Mouse (Mus musculus) MEL (cell line): ENCODE results near the gene Adtrp. TPM values are rescaled to one million over a fixed set of nuclear protein-coding genes. Genes with fewer than 3 reads are reported as not detected.

Experiments
- DNase-seq: peaks from one replicate; pipeline ENCODE4 v3.0.0; 2011; ENCODE audit warnings: low read depth, low spot score
- H3K27ac ChIP-seq: 2 replicates; pipeline ENCODE4 v1.5.1; 2012; ENCODE audit warnings: low read depth, mild to moderate bottlenecking, control low read depth, low read length, moderate library complexity; ENCODE audit not compliant: control insufficient read depth
- H3K27me3 ChIP-seq, 2 experiments: fragments of 150-350 bp in 1 of 2; sonication (generic) in 1 of 2; 2 replicates each; pipeline ENCODE4 v1.6.1; 2012; ENCODE audit warnings: low read length in 2 of 2, mild to moderate bottlenecking in 2 of 2, improper control_type of control experiment in 1 of 2, moderate library complexity in 1 of 2; ENCODE audit not compliant: insufficient read depth in 2 of 2, control insufficient read depth in 1 of 2
- H3K36me3 ChIP-seq, 2 experiments: 2 replicates each; pipeline ENCODE4 v1.6.1; 2012 to 2014; ENCODE audit warnings: low read length in 2 of 2, improper control_type of control experiment in 1 of 2, inconsistent platforms in 1 of 2, mild to moderate bottlenecking in 1 of 2; ENCODE audit not compliant: insufficient read depth in 2 of 2, control insufficient read depth in 1 of 2
- H3K4me1 ChIP-seq, 2 experiments: fragments of 150-350 bp in 1 of 2; sonication (generic) in 1 of 2; 2 replicates each; pipeline ENCODE4 v1.6.1; 2012; ENCODE audit warnings: low read length in 2 of 2, improper control_type of control experiment in 1 of 2, mild to moderate bottlenecking in 1 of 2; ENCODE audit not compliant: insufficient read depth in 2 of 2, control insufficient read depth in 1 of 2
- H3K4me3 ChIP-seq, 2 experiments: fragments of 150-350 bp in 1 of 2; sonication (generic) in 1 of 2; 2 replicates each; pipeline ENCODE4 v1.5.1; 2012; ENCODE audit warnings: low read depth in 2 of 2, low read length in 2 of 2, mild to moderate bottlenecking in 2 of 2, moderate library complexity in 2 of 2, control low read depth in 1 of 2, improper control_type of control experiment in 1 of 2; ENCODE audit not compliant: control insufficient read depth in 1 of 2, insufficient read depth in 1 of 2
- H3K79me2 ChIP-seq: 2 replicates; pipeline ENCODE4 v1.6.1; 2012; ENCODE audit warnings: mild to moderate bottlenecking, low read length, moderate library complexity; ENCODE audit not compliant: control insufficient read depth, poor library complexity, insufficient read depth
- H3K9ac ChIP-seq: 2 replicates; pipeline ENCODE4 v1.6.1; 2012; ENCODE audit warnings: low read depth, mild to moderate bottlenecking, control low read depth, low read length, moderate library complexity; ENCODE audit not compliant: control insufficient read depth, poor library complexity, severe bottlenecking
- H3K9me3 ChIP-seq: fragments of 150-350 bp; sonication (generic); replicated peaks from 2 replicates; pipeline ENCODE4 v1.6.1; 2012; ENCODE audit warnings: mild to moderate bottlenecking, low read length, improper control_type of control experiment, moderate library complexity; ENCODE audit not compliant: insufficient read depth
- BHLHE40 ChIP-seq: IDR thresholded peaks from 2 replicates; pipeline ENCODE4 v1.6.1; 2012; ENCODE audit warnings: low read depth, mild to moderate bottlenecking, inconsistent platforms, low read length, improper control_type of control experiment, borderline replicate concordance
- CHD1 ChIP-seq: IDR thresholded peaks from 2 replicates; pipeline ENCODE4 v1.6.1; 2012; ENCODE audit warnings: low read depth, mild to moderate bottlenecking, inconsistent platforms, low read length, improper control_type of control experiment
- CHD2 ChIP-seq: IDR thresholded peaks from 2 replicates; pipeline ENCODE4 v1.6.1; 2011; ENCODE audit warnings: low read length, improper control_type of control experiment
- E2F4 ChIP-seq: IDR thresholded peaks from 2 replicates; pipeline ENCODE4 v1.6.1; 2011; ENCODE audit warnings: low read depth, low read length, improper control_type of control experiment, borderline replicate concordance
- ELF1 ChIP-seq: IDR thresholded peaks from 2 replicates; pipeline ENCODE4 v1.6.1; 2014; ENCODE audit warnings: low read depth, mild to moderate bottlenecking, inconsistent platforms, low read length, improper control_type of control experiment, moderate library complexity
- ETS1 ChIP-seq: IDR thresholded peaks from 2 replicates; pipeline ENCODE4 v1.6.1; 2012; ENCODE audit warnings: low read depth, mild to moderate bottlenecking, inconsistent platforms, low read length, improper control_type of control experiment, moderate library complexity
- GABPA ChIP-seq: IDR thresholded peaks from 2 replicates; pipeline ENCODE4 v1.6.1; 2012; ENCODE audit warnings: low read depth, mild to moderate bottlenecking, inconsistent platforms, low read length, improper control_type of control experiment, moderate library complexity
- GATA1 ChIP-seq: IDR thresholded peaks from 2 replicates; pipeline ENCODE4 v1.6.1; 2011; ENCODE audit warnings: low read depth, low read length, improper control_type of control experiment
- HCFC1 ChIP-seq: IDR thresholded peaks from 2 replicates; pipeline ENCODE4 v1.6.1; 2012; ENCODE audit warnings: low read depth, mild to moderate bottlenecking, inconsistent platforms, low read length, improper control_type of control experiment, moderate library complexity
- JUND ChIP-seq: IDR thresholded peaks from 2 replicates; pipeline ENCODE4 v1.6.1; 2011; ENCODE audit warnings: low read depth, mild to moderate bottlenecking, improper control_type of control experiment, low read length
- KAT2A ChIP-seq: conservative IDR thresholded peaks from 2 replicates; pipeline ENCODE4 v1.6.1; 2012; ENCODE audit warnings: low read depth, low read length, improper control_type of control experiment, inconsistent platforms
- MAX ChIP-seq: IDR thresholded peaks from 2 replicates; pipeline ENCODE4 v1.6.1; 2011; ENCODE audit warnings: low read length, improper control_type of control experiment
- MEF2A ChIP-seq: IDR thresholded peaks from 2 replicates; pipeline ENCODE4 v1.6.1; 2014; ENCODE audit warnings: low read depth, mild to moderate bottlenecking, inconsistent platforms, low read length, improper control_type of control experiment; ENCODE audit not compliant: poor library complexity, insufficient replicate concordance, severe bottlenecking; ENCODE audit errors: extremely low read depth
- MXI1 ChIP-seq: IDR thresholded peaks from 2 replicates; pipeline ENCODE4 v1.6.1; 2011; ENCODE audit warnings: mild to moderate bottlenecking, low read depth, low read length, improper control_type of control experiment
- MYB ChIP-seq: IDR thresholded peaks from 2 replicates; pipeline ENCODE4 v1.6.1; 2011; ENCODE audit warnings: mild to moderate bottlenecking, low read depth, low read length, improper control_type of control experiment
- MYC ChIP-seq: IDR thresholded peaks from 2 replicates; pipeline ENCODE4 v1.6.1; 2011; ENCODE audit warnings: low read depth, mild to moderate bottlenecking, low read length, improper control_type of control experiment, moderate library complexity
- NELFE ChIP-seq: IDR thresholded peaks from 2 replicates; pipeline ENCODE4 v1.6.1; 2011; ENCODE audit warnings: low read depth, low read length, improper control_type of control experiment
- POLR2AphosphoS5 ChIP-seq: IDR thresholded peaks from 2 replicates; pipeline ENCODE4 v1.6.1; 2012; ENCODE audit warnings: low read depth, borderline replicate concordance, mild to moderate bottlenecking, inconsistent platforms, low read length, moderate library complexity, mixed read lengths
- RAD21 ChIP-seq: IDR thresholded peaks from 2 replicates; pipeline ENCODE4 v1.6.1; 2011; ENCODE audit warnings: mild to moderate bottlenecking, low read depth, low read length, improper control_type of control experiment
- RCOR1 ChIP-seq: IDR thresholded peaks from 2 replicates; pipeline ENCODE4 v1.6.1; 2012; ENCODE audit warnings: low read depth, mild to moderate bottlenecking, inconsistent platforms, low read length, improper control_type of control experiment
- SIN3A ChIP-seq: IDR thresholded peaks from 2 replicates; pipeline ENCODE4 v1.6.1; 2012; ENCODE audit warnings: low read length, improper control_type of control experiment, inconsistent platforms
- SMC3 ChIP-seq: IDR thresholded peaks from 2 replicates; pipeline ENCODE4 v1.6.1; 2011; ENCODE audit warnings: low read depth, low read length, improper control_type of control experiment
- TAL1 ChIP-seq: IDR thresholded peaks from 2 replicates; pipeline ENCODE4 v1.6.1; 2012; ENCODE audit warnings: mild to moderate bottlenecking, inconsistent platforms, low read length, moderate library complexity, mixed read lengths
- TCF12 ChIP-seq: IDR thresholded peaks from 2 replicates; pipeline ENCODE4 v1.6.1; 2014; ENCODE audit warnings: low read depth, mild to moderate bottlenecking, inconsistent platforms, low read length, improper control_type of control experiment, moderate library complexity
- USF1 ChIP-seq: IDR thresholded peaks from 2 replicates; pipeline ENCODE4 v1.6.1; 2014; ENCODE audit warnings: low read depth, mild to moderate bottlenecking, inconsistent platforms, low read length, improper control_type of control experiment, moderate library complexity
- USF2 ChIP-seq, 2 experiments: IDR thresholded peaks; 2 replicates each; pipeline ENCODE4 v1.6.1; 2011 to 2012; ENCODE audit warnings: improper control_type of control experiment in 2 of 2, low read length in 2 of 2, borderline replicate concordance in 1 of 2, inconsistent platforms in 1 of 2, low read depth in 1 of 2, mild to moderate bottlenecking in 1 of 2; ENCODE audit not compliant: insufficient read depth in 1 of 2
- ZC3H11A ChIP-seq: IDR thresholded peaks from 2 replicates; pipeline ENCODE4 v1.6.1; 2012; ENCODE audit warnings: low read depth, mild to moderate bottlenecking, inconsistent platforms, low read length, improper control_type of control experiment
- ZMIZ1 ChIP-seq: IDR thresholded peaks from 2 replicates; pipeline ENCODE4 v1.6.1; 2012; ENCODE audit warnings: low read depth, mild to moderate bottlenecking, inconsistent platforms, low read length, improper control_type of control experiment, moderate library complexity
- polyA plus RNA-seq, 2 experiments: library from polyadenylated mRNA; stranded (reverse) in 1 of 2; unstranded in 1 of 2; fragments of >175 nt in 1 of 2; fragments of >200 nt in 1 of 2; gene quantifications; 2 replicates each; pipeline versions ENCODE4 v1.2.1 to v1.2.4; 2012; ENCODE audit warnings: low replicate concordance in 2 of 2, low read depth in 1 of 2; ENCODE audit not compliant: insufficient read length in 2 of 2, insufficient read depth in 1 of 2, missing spikeins in 1 of 2
- total RNA-seq: library from RNA; depleted of rRNA; stranded (reverse); fragments of 300-350 nt; gene quantifications from 2 replicates; pipeline ENCODE4 v1.2.3, GENCODE M21; 2012

The Adtrp gene
- total and polyA plus RNA-seq, 3 experiments: not detected

GRCm38 (mm10) chr13:41822617-41823016 lies 24.9 kb downstream of the Adtrp start:
- Histone ChIP-seq H3K9ac (no peak overlapping the region), H3K4me1 (no peaks in the 10 kb centered on the region), H3K36me3 (no peaks in the 10 kb centered on the region), H3K9me3 (no peaks in the 10 kb centered on the region), H3K79me2 (no peaks in the 10 kb centered on the region), H3K4me3 (no peak overlapping the region), H3K27me3 (no peaks in the 10 kb centered on the region), H3K27ac (no peak overlapping the region)
- TF ChIP-seq CHD1: no peak
- TF ChIP-seq KAT2A: no peak
- TF ChIP-seq POLR2AphosphoS5: no peak
- TF ChIP-seq RCOR1: no peak
- no peak for TF ChIP-seq MYB
- TF ChIP-seq GATA1: no peak
- TF ChIP-seq ZMIZ1: no peak
- no peak for TF ChIP-seq USF2 (IDR thresholded peaks at IDR 0.05; ENCODE audit: borderline replicate concordance in 1 of 2, insufficient read depth in 1 of 2, low read depth in 1 of 2, low read length in 2 of 2)
- no peak for TF ChIP-seq ETS1
- no peak for TF ChIP-seq BHLHE40
- no peak for TF ChIP-seq ELF1
- no peak for TF ChIP-seq MEF2A
- no peak for TF ChIP-seq NELFE
- no peak for TF ChIP-seq TCF12
- no peak for TF ChIP-seq MYC
- TF ChIP-seq MAX: no peak
- no peak for TF ChIP-seq E2F4
- no peak for TF ChIP-seq MXI1
- no peak for TF ChIP-seq JUND
- no peak for DNase-seq

- H3K9ac ChIP-seq: no peak overlapping the region
- H3K27me3 ChIP-seq: no peaks in the 10 kb centered on the region
- no peak overlapping the region for H3K27ac ChIP-seq
- H3K4me1 ChIP-seq: no peaks in the 10 kb centered on the region
- H3K79me2 ChIP-seq: no peaks in the 10 kb centered on the region
- H3K36me3 ChIP-seq: no peaks in the 10 kb centered on the region
- TF ChIP-seq MXI1: no peak
- no peak for TF ChIP-seq ETS1
- no peak for TF ChIP-seq HCFC1
- TF ChIP-seq CHD2: no peak
- TF ChIP-seq MYC: no peak
- no peak for TF ChIP-seq ZMIZ1
- no peak for TF ChIP-seq USF2 (IDR thresholded peaks at IDR 0.05; ENCODE audit: borderline replicate concordance in 1 of 2, insufficient read depth in 1 of 2, low read depth in 1 of 2, low read length in 2 of 2)
- TF ChIP-seq RAD21: no peak
- no peak for TF ChIP-seq USF1
- TF ChIP-seq SIN3A: no peak
- TF ChIP-seq ZC3H11A: no peak
- no peak for TF ChIP-seq SMC3
- TF ChIP-seq TAL1: no peak
- no peak for TF ChIP-seq GABPA
- no peak for DNase-seq
- no peaks in the 10 kb centered on the region for H3K9me3 ChIP-seq
- H3K4me3 ChIP-seq: no peak overlapping the region
These were observed 25.4 kb downstream of the Adtrp start for GRCm38 (mm10) chr13:41822091-41822490.
